Mouse (Mus musculus) ES-Bruce4 (cell line): Measurements from ENCODE around the gene Nosip.

Experiments used
- CTCF ChIP-seq: IDR thresholded peaks from one replicate; pipeline ENCODE4 v1.8.1; 2011; ENCODE audit warnings: low read depth, low read length
- POLR2A ChIP-seq: IDR thresholded peaks from one replicate; pipeline ENCODE4 v1.8.1; 2011; ENCODE audit warnings: low read length; ENCODE audit not compliant: insufficient read depth

DNA sequence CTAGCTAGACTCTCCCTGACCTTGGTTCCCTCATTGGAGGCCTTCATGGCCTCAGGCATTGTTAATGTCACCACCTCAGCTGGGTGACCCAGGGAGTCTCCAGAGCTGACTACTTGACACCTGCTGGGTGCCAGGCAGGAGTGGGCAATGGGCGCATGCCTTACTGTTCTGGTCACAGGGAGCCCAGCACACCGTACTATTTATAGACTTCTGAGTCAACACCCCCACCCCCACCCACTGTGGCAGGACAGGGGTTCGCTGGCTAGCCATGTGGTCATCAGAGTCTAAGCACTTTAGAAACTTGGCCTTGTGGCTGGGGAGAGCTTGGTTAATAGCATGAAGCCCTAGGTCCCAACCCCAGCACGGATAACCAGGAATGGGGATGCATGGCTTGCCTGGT, 13.2 kb downstream of the Nosip start:
- TF ChIP-seq CTCF (no peak), POLR2A (no peak)
